Mouse (Mus musculus) forebrain, postnatal 0 days (tissue): ENCODE results near the gene Pnpla2. TPM values are rescaled to one million over a fixed set of nuclear protein-coding genes. Genes with fewer than 3 reads are reported as not detected.

Experiments
- ATAC-seq: fragments of 200-750 bp; cut with Nextera tagmentation; 2 replicates; pipeline ENCODE4 v1.8.0; 2017; ENCODE audit warnings: mild to moderate bottlenecking, moderate library complexity
- DNase-seq: peaks from one replicate; pipeline ENCODE4 v3.0.0-alpha.2; 2015
- H3K27ac ChIP-seq: fragments of 300-500 bp; sonication (generic); 2 replicates; pipeline ENCODE4 v1.5.1; 2014; ENCODE audit warnings: low read depth, mild to moderate bottlenecking, antibody characterized with exemption, low read length, moderate library complexity, mixed read lengths
- H3K27me3 ChIP-seq: fragments of 300-500 bp; sonication (generic); 2 replicates; pipeline ENCODE4 v1.6.1; 2014; ENCODE audit warnings: mild to moderate bottlenecking, low read length, mixed read lengths; ENCODE audit not compliant: insufficient read depth
- H3K36me3 ChIP-seq: fragments of 300-500 bp; sonication (generic); 2 replicates; pipeline ENCODE4 v1.6.1; 2014; ENCODE audit warnings: mild to moderate bottlenecking, moderate library complexity; ENCODE audit not compliant: insufficient read depth
- H3K4me1 ChIP-seq: fragments of 300-500 bp; sonication (generic); 2 replicates; pipeline ENCODE4 v1.6.1; 2014; ENCODE audit warnings: antibody characterized with exemption; ENCODE audit not compliant: insufficient read depth
- H3K4me2 ChIP-seq: fragments of 300-500 bp; sonication (generic); 2 replicates; pipeline ENCODE4 v1.6.1; 2014; ENCODE audit warnings: low read depth, mild to moderate bottlenecking, moderate library complexity
- H3K4me3 ChIP-seq: fragments of 300-500 bp; sonication (generic); 2 replicates; pipeline ENCODE4 v1.5.1; 2014; ENCODE audit warnings: low read depth, low read length, mixed read lengths
- H3K9ac ChIP-seq: fragments of 300-500 bp; sonication (generic); 2 replicates; pipeline ENCODE4 v1.6.1; 2014; ENCODE audit warnings: mild to moderate bottlenecking
- H3K9me3 ChIP-seq: fragments of 300-500 bp; sonication (generic); 2 replicates; pipeline ENCODE4 v1.6.1; 2016; ENCODE audit warnings: low read length
- CTCF ChIP-seq: sonication (generic); IDR thresholded peaks from 2 replicates; pipeline ENCODE4 v1.5.1; 2016; ENCODE audit warnings: antibody characterized with exemption, control low read depth, low read depth
- WGBS: fragments of 180-500 bp; shearing (Covaris S2); extraction: QIAGEN DNeasy Blood & Tissue Kit; methylation state at CpG from one replicate; pipeline ENCODE4 v1.1.7; 2014; 5-methylcytosine and 5-hydroxymethylcytosine counted together
- polyA plus RNA-seq: library from polyadenylated mRNA; unstranded; fragments of >200 nt; fragmentation: Nextera tagmentation; extraction: Ambion mirVana; gene quantifications from 2 replicates; pipeline ENCODE4 v1.2.1, GENCODE M21; 2015
- total RNA-seq: library from RNA; depleted of rRNA; stranded (reverse); fragments of >200 nt; gene quantifications from 2 replicates; pipeline ENCODE4 v1.2.3, GENCODE M21; 2014; rRNA removed

The Pnpla2 gene
- total and polyA plus RNA-seq, 2 experiments from 2014 or later = 7.7 to 22.4 TPM

DNA sequence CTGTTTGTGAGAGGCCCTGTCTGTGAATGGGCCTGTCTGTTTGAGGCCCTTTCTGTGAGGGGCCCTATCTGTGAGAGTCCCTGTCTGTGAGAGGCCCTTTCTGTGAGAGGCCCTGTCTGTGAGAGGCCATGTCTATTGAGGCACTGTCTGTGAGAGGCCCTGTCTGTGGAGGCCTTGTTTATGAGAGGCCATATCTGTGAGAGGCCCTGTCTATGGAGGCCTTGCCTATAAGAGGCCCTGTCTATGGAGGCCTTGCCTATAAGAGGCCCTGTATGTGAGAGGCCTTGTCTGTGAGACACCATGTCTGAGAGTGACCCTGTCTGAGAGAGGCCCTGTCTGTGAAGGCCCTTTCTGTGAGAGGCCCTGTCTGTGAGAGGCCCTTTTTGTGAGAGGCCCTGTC, 53.2 kb downstream of the Pnpla2 start:
- H3K9ac ChIP-seq = no peak overlapping the region
- DNase-seq = no peak
- ATAC-seq = no peak

DNA sequence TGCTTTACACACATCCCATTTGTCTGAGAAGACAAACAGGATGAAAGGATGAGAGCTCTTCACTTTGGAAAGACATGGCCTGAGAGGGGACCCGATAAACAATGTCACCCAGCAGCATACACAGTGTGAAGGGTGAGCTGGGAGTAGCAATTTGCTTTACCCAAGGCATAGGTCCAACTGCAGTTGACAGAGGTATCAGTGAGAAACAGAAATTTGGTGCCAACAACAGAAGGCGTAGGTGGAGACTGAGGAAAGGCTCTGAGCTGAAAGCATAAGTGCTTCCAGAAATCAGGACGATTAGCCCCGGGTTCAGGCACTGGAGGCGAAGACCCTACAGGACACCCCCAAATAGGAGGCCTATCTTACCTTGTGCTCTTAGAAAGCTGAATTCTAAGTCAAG, 55.2 kb downstream of the Pnpla2 start:
- no peak for DNase-seq
- H3K36me3 ChIP-seq = peaks cover 28% of the 10 kb centered on the region
- no peak for TF ChIP-seq CTCF
- no peaks in the 10 kb centered on the region for H3K9me3 ChIP-seq
- no peak for ATAC-seq
- H3K27me3 ChIP-seq = no peaks in the 10 kb centered on the region
- WGBS = 82% methylated on average over 5 of the region's 5 CpGs
- H3K4me3 ChIP-seq = no peak overlapping the region
- H3K4me2 ChIP-seq = no peak overlapping the region
- H3K4me1 ChIP-seq = no peaks in the 10 kb centered on the region
- H3K27ac ChIP-seq = no peak overlapping the region
- no peak overlapping the region for H3K9ac ChIP-seq

More for the DNA sequence above, 53.2 kb downstream of the Pnpla2 start:
- no peak overlapping the region for H3K4me2 ChIP-seq
- TF ChIP-seq CTCF = no peak
- no peaks in the 10 kb centered on the region for H3K4me1 ChIP-seq
- peaks cover 21% of the 10 kb centered on the region; the same call in 1 of the 2 replicates for H3K36me3 ChIP-seq
- H3K27me3 ChIP-seq = no peaks in the 10 kb centered on the region
- H3K9me3 ChIP-seq = no peaks in the 10 kb centered on the region
- no peak overlapping the region for H3K27ac ChIP-seq
- H3K4me3 ChIP-seq = no peak overlapping the region

Other genes with a start within 250 kb of the Pnpla2 start
- gene Lmntd2, start 241.1 kb upstream of the Pnpla2 start, total RNA-seq = 0.62 TPM in 1 of 2 replicates, not detected in the other
- 0.15 and 0.33 TPM in 2 replicates for gene Lmntd2, start 241.1 kb upstream of the Pnpla2 start, polyA plus RNA-seq
- 13.3 and 15.8 TPM in 2 replicates for gene Rassf7, start 239.3 kb upstream of the Pnpla2 start, total RNA-seq
- 15.6 and 19.1 TPM in 2 replicates for gene Rassf7, start 239.3 kb upstream of the Pnpla2 start, polyA plus RNA-seq
- 50.2 and 53.8 TPM in 2 replicates for gene Phrf1, start 226.4 kb upstream of the Pnpla2 start, total RNA-seq
- gene Phrf1, start 226.4 kb upstream of the Pnpla2 start, polyA plus RNA-seq = 26.1 and 35.8 TPM in 2 replicates
- 1.3 and 3.8 TPM in 2 replicates for gene Irf7, start 188.7 kb upstream of the Pnpla2 start, total RNA-seq
- 3.4 and 3.7 TPM in 2 replicates for gene Irf7, start 188.7 kb upstream of the Pnpla2 start, polyA plus RNA-seq
- not detected in 2 replicates for gene Cdhr5, start 178.4 kb upstream of the Pnpla2 start, total RNA-seq
- gene Cdhr5, start 178.4 kb upstream of the Pnpla2 start, polyA plus RNA-seq = not detected in 2 replicates
- not detected in 2 replicates for gene Sct, start 176.1 kb upstream of the Pnpla2 start, total RNA-seq
- 2.9 and 3.9 TPM in 2 replicates for gene Sct, start 176.1 kb upstream of the Pnpla2 start, polyA plus RNA-seq
- 0.31 and 0.38 TPM in 2 replicates for gene Drd4, start 163.2 kb upstream of the Pnpla2 start, total RNA-seq
- gene Drd4, start 163.2 kb upstream of the Pnpla2 start, polyA plus RNA-seq = 0.90 and 0.98 TPM in 2 replicates
- gene Deaf1, start 127.5 kb upstream of the Pnpla2 start, total RNA-seq = 238 and 239 TPM in 2 replicates
- 282 and 289 TPM in 2 replicates for gene Deaf1, start 127.5 kb upstream of the Pnpla2 start, polyA plus RNA-seq
- 25.2 and 33.2 TPM in 2 replicates for gene Tmem80, start 127.5 kb upstream of the Pnpla2 start, total RNA-seq
- 32.9 and 34.7 TPM in 2 replicates for gene Tmem80, start 127.5 kb upstream of the Pnpla2 start, polyA plus RNA-seq
- 1.0 and 1.1 TPM in 2 replicates for gene Eps8l2, start 116.3 kb upstream of the Pnpla2 start, total RNA-seq
- gene Eps8l2, start 116.3 kb upstream of the Pnpla2 start, polyA plus RNA-seq = 0.74 and 0.82 TPM in 2 replicates
- gene Taldo1, start 63.0 kb upstream of the Pnpla2 start, total RNA-seq = 224 and 297 TPM in 2 replicates
- 304 and 352 TPM in 2 replicates for gene Taldo1, start 63.0 kb upstream of the Pnpla2 start, polyA plus RNA-seq
- gene Gatd1, start 41.1 kb upstream of the Pnpla2 start, total RNA-seq = 58.9 and 65.0 TPM in 2 replicates
- gene Gatd1, start 41.1 kb upstream of the Pnpla2 start, polyA plus RNA-seq = 50.5 and 56.0 TPM in 2 replicates
- gene Cend1, start 25.7 kb upstream of the Pnpla2 start, total RNA-seq = 83.3 and 94.7 TPM in 2 replicates
- 111 and 125 TPM in 2 replicates for gene Cend1, start 25.7 kb upstream of the Pnpla2 start, polyA plus RNA-seq
- gene Slc25a22, start 17.3 kb upstream of the Pnpla2 start, total RNA-seq = 115 and 141 TPM in 2 replicates
- 106 and 132 TPM in 2 replicates for gene Slc25a22, start 17.3 kb upstream of the Pnpla2 start, polyA plus RNA-seq
- gene Pidd1, start 11.2 kb upstream of the Pnpla2 start, total RNA-seq = 2.0 and 2.2 TPM in 2 replicates
- 2.3 and 2.4 TPM in 2 replicates for gene Pidd1, start 11.2 kb upstream of the Pnpla2 start, polyA plus RNA-seq
- 312 and 427 TPM in 2 replicates for gene Rplp2, start 7.8 kb upstream of the Pnpla2 start, total RNA-seq
- 868 and 1,034 TPM in 2 replicates for gene Rplp2, start 7.8 kb upstream of the Pnpla2 start, polyA plus RNA-seq
- gene Cracr2b, start 5.9 kb downstream of the Pnpla2 start, total RNA-seq = 4.5 and 7.2 TPM in 2 replicates
- 5.2 and 6.7 TPM in 2 replicates for gene Cracr2b, start 5.9 kb downstream of the Pnpla2 start, polyA plus RNA-seq
- 55.8 and 62.4 TPM in 2 replicates for gene Cd151, start 12.2 kb downstream of the Pnpla2 start, total RNA-seq
- gene Cd151, start 12.2 kb downstream of the Pnpla2 start, polyA plus RNA-seq = 12.4 and 18.7 TPM in 2 replicates
- 21.1 and 24.6 TPM in 2 replicates for gene Polr2l, start 19.9 kb downstream of the Pnpla2 start, total RNA-seq
- gene Polr2l, start 19.9 kb downstream of the Pnpla2 start, polyA plus RNA-seq = 73.2 and 74.8 TPM in 2 replicates
- gene Tspan4, start 20.0 kb downstream of the Pnpla2 start, total RNA-seq = 52.5 and 79.6 TPM in 2 replicates
- 54.9 and 57.9 TPM in 2 replicates for gene Tspan4, start 20.0 kb downstream of the Pnpla2 start, polyA plus RNA-seq
- gene Chid1, start 84.7 kb downstream of the Pnpla2 start, total RNA-seq = 40.5 and 42.0 TPM in 2 replicates
- gene Chid1, start 84.7 kb downstream of the Pnpla2 start, polyA plus RNA-seq = 38.9 and 42.0 TPM in 2 replicates
- gene Ap2a2, start 107.0 kb downstream of the Pnpla2 start, total RNA-seq = 154 and 187 TPM in 2 replicates
- gene Ap2a2, start 107.0 kb downstream of the Pnpla2 start, polyA plus RNA-seq = 91.5 and 112 TPM in 2 replicates
- gene Muc6, start 200.1 kb downstream of the Pnpla2 start, total RNA-seq = not detected in 2 replicates
- gene Muc6, start 200.1 kb downstream of the Pnpla2 start, polyA plus RNA-seq = 0.04 and 0.07 TPM in 2 replicates
- 0.15 and 0.38 TPM in 2 replicates for gene Muc2, start 235.1 kb downstream of the Pnpla2 start, total RNA-seq
- 0.05 and 0.08 TPM in 2 replicates for gene Muc2, start 235.1 kb downstream of the Pnpla2 start, polyA plus RNA-seq